Mouse (Mus musculus) CH12.LX (cell line): ENCODE data around the gene Golph3l. TPM values are rescaled to one million over a fixed set of nuclear protein-coding genes. Genes with fewer than 3 reads are reported as not detected.

Experiments used
- DNase-seq: peaks from one replicate; pipeline ENCODE4 v3.0.0-alpha.2; 2013; ENCODE audit errors: extremely low read depth
- H3K27ac ChIP-seq: 2 replicates; pipeline ENCODE4 v1.5.1; 2012; ENCODE audit warnings: low read depth, mild to moderate bottlenecking, control low read depth, moderate library complexity; ENCODE audit not compliant: insufficient read depth
- H3K27me3 ChIP-seq: replicated peaks from 2 replicates; pipeline ENCODE3; 2012; ENCODE audit warnings: inconsistent platforms
- H3K36me3 ChIP-seq, 2 experiments: replicated peaks in 1 of 2; 2 replicates each; pipeline versions ENCODE3 to v1.6.1; 2012; ENCODE audit warnings: inconsistent platforms in 1 of 2, low read length in 1 of 2, mild to moderate bottlenecking in 1 of 2, mixed read lengths in 1 of 2, moderate library complexity in 1 of 2; ENCODE audit not compliant: control insufficient read depth in 1 of 2, insufficient read depth in 1 of 2
- H3K4me1 ChIP-seq, 2 experiments: 2 replicates each; pipeline ENCODE4 v1.6.1; 2012; ENCODE audit warnings: inconsistent platforms in 1 of 2, moderate library complexity in 1 of 2; ENCODE audit not compliant: insufficient read depth in 2 of 2, control insufficient read depth in 1 of 2
- H3K4me2 ChIP-seq: 2 replicates; pipeline ENCODE4 v1.6.1; 2012; ENCODE audit warnings: low read depth, mild to moderate bottlenecking, control low read depth; ENCODE audit not compliant: poor library complexity, insufficient read depth, severe bottlenecking
- H3K4me3 ChIP-seq, 3 experiments: fragments of 150-350 bp in 1 of 3; sonication (generic) in 1 of 3; replicated peaks in 1 of 3; 2 replicates each; pipeline versions ENCODE3 to v1.5.1; 2011 to 2012; ENCODE audit warnings: low read depth in 2 of 3, low read length in 2 of 3, mild to moderate bottlenecking in 2 of 3, moderate library complexity in 2 of 3, control low read depth in 1 of 3, improper control_type of control experiment in 1 of 3, inconsistent platforms in 1 of 3, mixed read lengths in 1 of 3; ENCODE audit not compliant: poor library complexity in 1 of 3
- H3K79me2 ChIP-seq: replicated peaks from 2 replicates; pipeline ENCODE4 v1.6.1; 2012; ENCODE audit warnings: mild to moderate bottlenecking, moderate library complexity; ENCODE audit not compliant: control insufficient read depth, poor library complexity, insufficient read depth, severe bottlenecking; ENCODE audit errors: extremely low read depth
- H3K9ac ChIP-seq: 2 replicates; pipeline ENCODE4 v1.6.1; 2012; ENCODE audit warnings: low read depth, mild to moderate bottlenecking, control low read depth, moderate library complexity; ENCODE audit not compliant: insufficient read depth
- H3K9me3 ChIP-seq: replicated peaks from 2 replicates; pipeline ENCODE3; 2012; ENCODE audit warnings: low read length, inconsistent platforms, mixed read lengths
- BHLHE40 ChIP-seq: IDR thresholded peaks from 2 replicates; pipeline ENCODE4 v1.6.1; 2011; ENCODE audit warnings: mild to moderate bottlenecking, low read depth, low read length, improper control_type of control experiment
- CHD1 ChIP-seq: IDR thresholded peaks from 2 replicates; pipeline ENCODE4 v1.6.1; 2012; ENCODE audit warnings: low read depth, low read length, improper control_type of control experiment, inconsistent platforms
- CHD2 ChIP-seq: IDR thresholded peaks from 2 replicates; pipeline ENCODE4 v1.6.1; 2011; ENCODE audit warnings: low read length, improper control_type of control experiment
- CTCF ChIP-seq, 2 experiments: IDR thresholded peaks in 1 of 2; conservative IDR thresholded peaks in 1 of 2; 2 replicates each; pipeline ENCODE4 v1.5.1; 2011 to 2012; ENCODE audit warnings: low read depth in 2 of 2, low read length in 2 of 2, improper control_type of control experiment in 1 of 2, inconsistent platforms in 1 of 2, mild to moderate bottlenecking in 1 of 2, moderate library complexity in 1 of 2
- E2F4 ChIP-seq: IDR thresholded peaks from 2 replicates; pipeline ENCODE4 v1.6.1; 2011; ENCODE audit warnings: low read depth, low read length, improper control_type of control experiment; ENCODE audit not compliant: insufficient replicate concordance
- ELF1 ChIP-seq: IDR thresholded peaks from 2 replicates; pipeline ENCODE4 v1.6.1; 2014; ENCODE audit warnings: low read depth, mild to moderate bottlenecking, inconsistent platforms, low read length, improper control_type of control experiment
- EP300 ChIP-seq: IDR thresholded peaks from 2 replicates; pipeline ENCODE4 v1.6.1; 2011; ENCODE audit warnings: low read length, improper control_type of control experiment
- ETS1 ChIP-seq: conservative IDR thresholded peaks from 2 replicates; pipeline ENCODE4 v1.6.1; 2012; ENCODE audit warnings: low read depth, mild to moderate bottlenecking, inconsistent platforms, low read length, improper control_type of control experiment, moderate library complexity
- GABPA ChIP-seq: IDR thresholded peaks from 2 replicates; pipeline ENCODE4 v1.6.1; 2012; ENCODE audit warnings: low read depth, low read length, improper control_type of control experiment, inconsistent platforms; ENCODE audit not compliant: insufficient replicate concordance
- HCFC1 ChIP-seq: IDR thresholded peaks from 2 replicates; pipeline ENCODE4 v1.6.1; 2012; ENCODE audit warnings: low read depth, mild to moderate bottlenecking, inconsistent platforms, low read length, improper control_type of control experiment
- IRF4 ChIP-seq: IDR thresholded peaks from 2 replicates; pipeline ENCODE4 v1.6.1; 2014; ENCODE audit warnings: low read depth, mild to moderate bottlenecking, inconsistent platforms, low read length, improper control_type of control experiment
- JUN ChIP-seq: IDR thresholded peaks from 2 replicates; pipeline ENCODE4 v1.6.1; 2011; ENCODE audit warnings: low read depth, mild to moderate bottlenecking, low read length, improper control_type of control experiment, moderate library complexity; ENCODE audit not compliant: insufficient read depth
- JUND ChIP-seq: conservative IDR thresholded peaks from 2 replicates; pipeline ENCODE4 v1.6.1; 2011; ENCODE audit warnings: low read depth, low read length, improper control_type of control experiment
- KAT2A ChIP-seq: IDR thresholded peaks from 2 replicates; pipeline ENCODE4 v1.6.1; 2012; ENCODE audit warnings: low read length, improper control_type of control experiment, inconsistent platforms; ENCODE audit not compliant: insufficient replicate concordance
- MAFK ChIP-seq: IDR thresholded peaks from 2 replicates; pipeline ENCODE4 v1.6.1; 2011; ENCODE audit warnings: low read length, improper control_type of control experiment; ENCODE audit not compliant: insufficient replicate concordance
- MAX ChIP-seq: IDR thresholded peaks from 2 replicates; pipeline ENCODE4 v1.6.1; 2011; ENCODE audit warnings: low read length, improper control_type of control experiment
- MAZ ChIP-seq: IDR thresholded peaks from 2 replicates; pipeline ENCODE4 v1.6.1; 2012; ENCODE audit warnings: low read depth, mild to moderate bottlenecking, inconsistent platforms, low read length, improper control_type of control experiment, moderate library complexity
- MEF2A ChIP-seq: IDR thresholded peaks from 2 replicates; pipeline ENCODE4 v1.6.1; 2014; ENCODE audit warnings: low read depth, mild to moderate bottlenecking, inconsistent platforms, low read length, improper control_type of control experiment, borderline replicate concordance
- MXI1 ChIP-seq: IDR thresholded peaks from 2 replicates; pipeline ENCODE4 v1.6.1; 2011; ENCODE audit warnings: mild to moderate bottlenecking, low read depth, low read length, improper control_type of control experiment
- MYC ChIP-seq: IDR thresholded peaks from 2 replicates; pipeline ENCODE4 v1.6.1; 2011; ENCODE audit warnings: low read depth, mild to moderate bottlenecking, improper control_type of control experiment, low read length
- NELFE ChIP-seq: IDR thresholded peaks from 2 replicates; pipeline ENCODE4 v1.6.1; 2011; ENCODE audit warnings: low read depth, low read length, improper control_type of control experiment
- NRF1 ChIP-seq: IDR thresholded peaks from 2 replicates; pipeline ENCODE4 v1.6.1; 2014; ENCODE audit warnings: low read depth, mild to moderate bottlenecking, inconsistent platforms, low read length, improper control_type of control experiment, moderate library complexity
- PAX5 ChIP-seq: IDR thresholded peaks from 2 replicates; pipeline ENCODE4 v1.6.1; 2012; ENCODE audit warnings: low read length, inconsistent platforms, mixed read lengths
- POLR2A ChIP-seq: IDR thresholded peaks from 2 replicates; pipeline ENCODE4 v1.6.1; 2011; ENCODE audit warnings: low read depth, mild to moderate bottlenecking, improper control_type of control experiment, low read length
- POLR2AphosphoS2 ChIP-seq: IDR thresholded peaks from 2 replicates; pipeline ENCODE4 v1.6.1; 2011; ENCODE audit warnings: low read depth, low read length, improper control_type of control experiment
- RAD21 ChIP-seq: IDR thresholded peaks from 2 replicates; pipeline ENCODE4 v1.6.1; 2011; ENCODE audit warnings: low read depth, mild to moderate bottlenecking, low read length, improper control_type of control experiment, moderate library complexity
- RCOR1 ChIP-seq: conservative IDR thresholded peaks from 2 replicates; pipeline ENCODE4 v1.6.1; 2012; ENCODE audit warnings: low read depth, mild to moderate bottlenecking, inconsistent platforms, low read length, improper control_type of control experiment
- SIN3A ChIP-seq: IDR thresholded peaks from 2 replicates; pipeline ENCODE4 v1.6.1; 2012; ENCODE audit warnings: low read length, improper control_type of control experiment, inconsistent platforms
- SMC3 ChIP-seq: IDR thresholded peaks from 2 replicates; pipeline ENCODE4 v1.6.1; 2011; ENCODE audit warnings: low read depth, low read length, improper control_type of control experiment
- TBP ChIP-seq: conservative IDR thresholded peaks from 2 replicates; pipeline ENCODE4 v1.6.1; 2011; ENCODE audit warnings: low read depth, low read length, improper control_type of control experiment
- TCF12 ChIP-seq: IDR thresholded peaks from 2 replicates; pipeline ENCODE4 v1.6.1; 2014; ENCODE audit warnings: low read depth, mild to moderate bottlenecking, inconsistent platforms, low read length, improper control_type of control experiment
- UBTF ChIP-seq: IDR thresholded peaks from 2 replicates; pipeline ENCODE4 v1.6.1; 2012; ENCODE audit warnings: low read depth, mild to moderate bottlenecking, inconsistent platforms, low read length, improper control_type of control experiment, moderate library complexity
- USF1 ChIP-seq: IDR thresholded peaks from 2 replicates; pipeline ENCODE4 v1.6.1; 2014; ENCODE audit warnings: low read depth, mild to moderate bottlenecking, inconsistent platforms, low read length, improper control_type of control experiment
- USF2 ChIP-seq: conservative IDR thresholded peaks from 2 replicates; pipeline ENCODE4 v1.6.1; 2011; ENCODE audit warnings: low read depth, low read length, improper control_type of control experiment
- ZC3H11A ChIP-seq: IDR thresholded peaks from 2 replicates; pipeline ENCODE4 v1.6.1; 2012; ENCODE audit warnings: low read depth, mild to moderate bottlenecking, inconsistent platforms, low read length, improper control_type of control experiment
- ZKSCAN1 ChIP-seq: IDR thresholded peaks from 2 replicates; pipeline ENCODE4 v1.6.1; 2012; ENCODE audit warnings: low read depth, inconsistent platforms, low read length, improper control_type of control experiment, borderline replicate concordance
- ZMIZ1 ChIP-seq: IDR thresholded peaks from 2 replicates; pipeline ENCODE4 v1.6.1; 2012; ENCODE audit warnings: low read depth, mild to moderate bottlenecking, inconsistent platforms, low read length, improper control_type of control experiment
- ZNF384 ChIP-seq: IDR thresholded peaks from 2 replicates; pipeline ENCODE4 v1.6.1; 2012; ENCODE audit warnings: low read depth, low read length, improper control_type of control experiment, inconsistent platforms
- dilution Hi-C: fragments of 300-500 bp; cut with MboI; formaldehyde crosslinking; loops from 2 replicates; pipeline ENCODE4 v1.14.3; 2020; ENCODE audit warnings: low sequenced_read_pairs; ENCODE audit not compliant: extremely low pct_unique_long_range_greater_than_20kb, extremely low pct_ligation_motif_present
- in situ Hi-C: fragments of 300-500 bp; cut with MboI; formaldehyde crosslinking; loops from 3 replicates; pipeline ENCODE4 v1.14.3; 2019; ENCODE audit warnings: low sequenced_read_pairs, low pct_ligation_motif_present, low pct_unique_long_range_greater_than_20kb, mixed read lengths
- polyA plus RNA-seq: library from polyadenylated mRNA; unstranded; fragments of >175 nt; gene quantifications from 2 replicates; pipeline ENCODE4 v1.2.1, GENCODE M21; 2012; ENCODE audit warnings: low read depth; ENCODE audit not compliant: insufficient read length
- total RNA-seq, 2 experiments: library from RNA; depleted of rRNA; stranded (reverse); fragments of 300-350 nt in 1 of 2; fragments of >200 nt in 1 of 2; gene quantifications; 2 replicates each; pipeline ENCODE4 v1.2.3; 2012 to 2014

The Golph3l gene
- total and polyA plus RNA-seq, 3 experiments: 22.7 to 36.9 (median 23.4) TPM

DNA sequence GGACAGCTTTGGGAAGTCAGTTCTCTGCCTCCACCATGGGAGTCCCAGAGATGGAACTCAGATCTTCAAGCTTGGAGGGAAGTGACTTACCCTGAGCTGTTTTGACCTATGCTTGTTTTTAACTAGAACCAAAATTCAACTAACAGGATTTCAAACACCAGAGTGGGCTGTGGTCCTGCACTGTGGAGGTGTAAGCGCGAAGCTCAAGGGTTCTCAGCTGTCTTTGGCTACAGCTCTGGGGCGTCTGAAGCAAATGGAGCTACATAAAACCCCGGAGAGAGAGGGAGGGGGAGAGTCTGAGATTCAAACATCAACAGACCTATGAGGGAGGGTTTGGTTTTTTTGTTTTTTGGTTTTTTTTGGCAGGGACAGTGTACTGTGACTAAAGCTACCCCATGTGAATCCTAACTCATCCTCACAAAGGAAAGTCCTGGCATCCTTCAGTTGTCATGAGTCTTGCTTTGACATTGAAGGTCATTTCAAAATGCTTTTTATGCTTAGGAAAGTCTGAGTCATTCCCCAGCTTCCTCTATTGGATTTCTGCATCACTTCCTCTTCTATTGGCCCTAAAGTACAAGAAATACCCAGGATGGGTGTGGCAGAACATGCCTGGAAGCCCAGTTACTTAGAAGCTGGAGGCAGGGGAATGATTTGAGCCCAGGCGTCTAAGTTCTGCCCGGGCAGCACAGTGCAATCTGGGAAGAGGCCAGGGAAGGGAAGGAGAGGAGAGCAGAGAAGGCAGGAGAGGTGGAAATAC, 61.7 kb downstream of the Golph3l start:
- peak; percentile 94 for DNase-seq
- Histone ChIP-seq H3K27ac (peak overlapping the region; percentile 96), H3K4me3 (no peak overlapping the region), H3K9ac (peak overlapping the region; percentile 40), H3K27me3 (no peaks in the 10 kb centered on the region), H3K79me2 (no peaks in the 10 kb centered on the region), H3K36me3 (no peaks in the 10 kb centered on the region), H3K9me3 (peaks cover 6% of the 10 kb centered on the region), H3K4me1 (peaks cover 27 to 76% of the 10 kb centered on the region in 2 experiments), H3K4me2 (peak overlapping the region; percentile 8)
- TF ChIP-seq KAT2A: 0 out of 2 replicates have a peak, but pooled peaks have one; percentile 6
- TF ChIP-seq GABPA: no peak
- no peak for TF ChIP-seq USF2
- TF ChIP-seq MAZ: no peak
- TF ChIP-seq PAX5: no peak
- TF ChIP-seq RCOR1: peak; percentile 85; the same call in 1 of the 2 replicates
- peak; percentile 62 for TF ChIP-seq MXI1
- no peak for TF ChIP-seq E2F4
- TF ChIP-seq CHD1: 0 out of 2 replicates have a peak, but pooled peaks have one; percentile 6
- TF ChIP-seq MYC: peak; percentile 68; the same call in 1 of the 2 replicates
- no peak for TF ChIP-seq POLR2AphosphoS2
- TF ChIP-seq UBTF: no peak
- TF ChIP-seq USF1: no peak
- TF ChIP-seq RAD21: no peak; the same call in 1 of the 2 replicates
- peak; percentile 88 for TF ChIP-seq TCF12
- peak; percentile 63 for TF ChIP-seq MAFK
- peak; percentile 97 for TF ChIP-seq ETS1
- TF ChIP-seq MAX: 0 out of 2 replicates have a peak, but pooled peaks have one; percentile 48
- TF ChIP-seq ELF1: 0 out of 2 replicates have a peak, but pooled peaks have one; percentile 47
- TF ChIP-seq IRF4: peak; percentile 89
- peak; percentile 82; the same call in 1 of the 2 replicates for TF ChIP-seq SIN3A
- peak; percentile 80 for TF ChIP-seq MEF2A
- TF ChIP-seq NELFE: no peak
- TF ChIP-seq CHD2: peak; percentile 75; the same call in 1 of the 2 replicates
- 0 out of 2 replicates have a peak, but pooled peaks have one; percentile 16 for TF ChIP-seq NRF1
- peak; percentile 79 for TF ChIP-seq BHLHE40
- peak; percentile 91 for TF ChIP-seq TBP
- TF ChIP-seq CTCF (conservative IDR thresholded peaks at IDR 0.05 in 1 of 2, IDR thresholded peaks at IDR 0.05 in 1 of 2; ENCODE audit: low read depth in 2 of 2, low read length in 2 of 2): no peak
- no peak for TF ChIP-seq ZKSCAN1
- TF ChIP-seq ZNF384: peak; percentile 82
- TF ChIP-seq JUN: peak; percentile 99
- no peak for TF ChIP-seq HCFC1
- peak; percentile 100 for TF ChIP-seq JUND
- TF ChIP-seq SMC3: no peak
- TF ChIP-seq POLR2A: peak; percentile 35
- peak; percentile 13; the same call in 1 of the 2 replicates for TF ChIP-seq ZMIZ1
- TF ChIP-seq ZC3H11A: no peak
- TF ChIP-seq EP300: peak; percentile 98
- in situ Hi-C loops (loop anchor here (10.0 kb wide), 1 partner anchor 574 kb away; the partner anchor contains the start of genes Hist2h2ac and Hist2h2be), dilution Hi-C loops (no loop called here)
